Mouse (Mus musculus) Patski (cell line): ENCODE results near the gene Hist1h4h. TPM values are rescaled to one million over a fixed set of nuclear protein-coding genes. Genes with fewer than 3 reads are reported as not detected.

ENCODE experiments used
- ATAC-seq: fragments of 100-300 bp; one replicate; pipeline ENCODE4 v1.8.0; 2021
- CTCF ChIA-PET: fragments of 350-600 bp; sonication (Branson Sonifier 250); formaldehyde crosslinking; loops from one replicate; lab custom pipeline; 2022; ENCODE audit warnings: inconsistent platforms; lab: Charles Lee
- POLR2A ChIA-PET: fragments of 350-600 bp; sonication (Branson Sonifier 250); formaldehyde crosslinking; loops from one replicate; lab custom pipeline; 2022; ENCODE audit warnings: antibody characterized with exemption, inconsistent platforms; lab: Charles Lee
- DNase-seq: peaks from one replicate; pipeline ENCODE4 v3.0.0-alpha.2; 2011; ENCODE audit warnings: low read depth, low spot score
- H3K27me3 ChIP-seq: fragments of 371-371 bp; one replicate; pipeline ENCODE4 v1.5.1; 2021
- CTCF ChIP-seq: fragments of 100-300 bp; IDR thresholded peaks from one replicate; pipeline ENCODE4 v1.5.1; 2021
- in situ Hi-C: fragments of 300-500 bp; cut with MboI; formaldehyde crosslinking; loops from 3 replicates; pipeline ENCODE4 v1.11.1; 2018; ENCODE audit warnings: low pct_unique_long_range_greater_than_20kb, mixed read lengths
- polyA plus RNA-seq: library from polyadenylated mRNA; unstranded; gene quantifications from one replicate; pipeline ENCODE4 v1.2.3, GENCODE M21; 2021

Hist1h4h gene
- polyA plus RNA-seq, 1 experiment from 2014 or later, result 7.0 TPM

DNA sequence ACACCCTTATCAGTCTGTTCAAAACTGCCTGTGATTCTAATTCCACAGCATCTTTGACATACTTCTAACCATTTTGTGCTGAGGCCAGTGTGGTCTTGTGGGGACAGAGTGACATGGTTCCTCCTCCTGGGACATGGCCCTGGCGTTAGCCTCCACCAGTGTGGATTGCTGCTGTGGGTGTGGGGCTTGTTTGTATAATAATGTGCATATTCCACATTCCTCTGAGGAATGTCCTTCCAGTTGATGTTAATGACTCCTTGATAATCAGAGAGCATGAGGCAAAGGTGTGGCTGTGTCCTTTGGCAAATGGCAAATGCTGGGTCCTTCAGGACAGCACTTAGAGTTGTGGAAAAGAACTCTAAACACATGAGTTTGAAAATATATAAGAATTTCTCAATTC lies 17.3 kb upstream of the Hist1h4h start:
- POLR2A ChIA-PET, result no interaction called here
- CTCF ChIA-PET, result interaction anchor here (1.3 kb wide), 1 partner anchor 47 kb away, joined by 3 read pairs; no protein-coding TSS in a partner anchor
- no peak for TF ChIP-seq CTCF
- ATAC-seq (no peak), DNase-seq (no peak)
- in situ Hi-C loops, result loop anchor here (10.0 kb wide), 1 partner anchor 219 kb away; no protein-coding TSS in a partner anchor
- H3K27me3 ChIP-seq, result no peaks in the 10 kb centered on the region

DNA sequence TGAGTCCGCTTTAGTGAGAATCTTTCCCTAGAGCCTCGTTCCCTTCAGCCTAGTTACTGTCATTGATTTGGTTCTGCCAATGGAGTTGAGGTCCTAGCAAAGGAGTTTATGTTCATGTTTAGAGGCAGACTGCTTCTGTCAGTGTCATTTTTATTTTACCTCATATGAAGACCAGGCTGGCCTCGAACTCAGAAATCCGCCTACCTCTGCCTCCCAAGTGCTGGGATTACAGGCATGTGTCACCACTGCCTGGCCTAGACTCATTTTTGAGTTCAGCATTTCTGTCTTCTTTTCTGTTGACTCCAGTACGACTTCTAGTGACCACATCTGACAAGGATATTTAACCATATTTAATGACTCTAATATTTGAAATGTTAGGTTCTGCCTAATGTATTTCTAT lies 15.6 kb upstream of the Hist1h4h start:
- POLR2A ChIA-PET, result no interaction called here
- no peak for TF ChIP-seq CTCF
- CTCF ChIA-PET, result no interaction called here
- ATAC-seq (no peak), DNase-seq (no peak)
- no peaks in the 10 kb centered on the region for H3K27me3 ChIP-seq
- in situ Hi-C loops, result loop anchor here (5.0 to 10.0 kb wide), 2 partner anchors 220 to 1573 kb away; no protein-coding TSS in a partner anchor

DNA sequence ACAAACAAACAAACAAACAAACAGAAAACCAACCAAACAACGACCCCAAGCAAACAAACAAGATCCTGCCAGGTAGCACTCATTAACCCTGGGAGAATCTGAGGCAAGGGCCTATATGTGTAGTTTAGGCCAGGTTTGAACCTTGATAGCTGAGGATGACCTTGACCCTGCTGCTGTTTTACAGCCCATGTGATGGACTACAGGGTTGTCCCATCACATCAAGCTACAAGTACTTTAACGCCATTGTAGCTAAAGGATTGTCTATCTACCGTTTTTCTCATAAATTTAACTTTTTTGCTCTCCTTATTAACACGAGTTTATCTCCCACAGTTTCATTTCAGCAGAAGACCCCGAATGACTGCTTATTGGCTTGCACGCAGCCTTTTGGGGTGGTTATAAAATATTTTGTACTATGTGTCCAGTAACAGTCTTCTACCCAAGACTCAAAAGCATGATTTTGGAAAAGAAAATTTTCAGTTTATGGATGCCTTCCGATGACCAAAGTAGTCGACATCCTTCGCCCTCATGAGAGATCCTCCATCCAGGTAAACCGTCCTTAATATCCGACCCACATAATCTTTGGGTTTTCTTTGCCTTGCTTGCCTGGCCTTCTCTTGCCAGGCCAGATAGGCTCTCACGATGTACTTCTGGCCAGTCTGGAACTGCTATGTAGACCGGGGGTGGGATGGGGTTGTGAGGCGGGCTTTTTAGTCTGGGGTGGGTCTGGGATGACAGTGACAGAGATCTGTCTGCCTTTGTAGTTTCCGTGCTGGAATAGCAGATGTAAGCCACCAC lies 14.8 kb upstream of the Hist1h4h start:
- POLR2A ChIA-PET, result no interaction called here
- no peak for DNase-seq
- no peak for ATAC-seq
- TF ChIP-seq CTCF, result no peak
- CTCF ChIA-PET, result interaction anchor here (1.1 to 1.2 kb wide), 3 partner anchors 65 to 75 kb away, joined by 3 read pairs; no protein-coding TSS in a partner anchor
- in situ Hi-C loops, result loop anchor here (5.0 to 10.0 kb wide), 2 partner anchors 221 to 1574 kb away; no protein-coding TSS in a partner anchor
- H3K27me3 ChIP-seq, result no peaks in the 10 kb centered on the region

DNA sequence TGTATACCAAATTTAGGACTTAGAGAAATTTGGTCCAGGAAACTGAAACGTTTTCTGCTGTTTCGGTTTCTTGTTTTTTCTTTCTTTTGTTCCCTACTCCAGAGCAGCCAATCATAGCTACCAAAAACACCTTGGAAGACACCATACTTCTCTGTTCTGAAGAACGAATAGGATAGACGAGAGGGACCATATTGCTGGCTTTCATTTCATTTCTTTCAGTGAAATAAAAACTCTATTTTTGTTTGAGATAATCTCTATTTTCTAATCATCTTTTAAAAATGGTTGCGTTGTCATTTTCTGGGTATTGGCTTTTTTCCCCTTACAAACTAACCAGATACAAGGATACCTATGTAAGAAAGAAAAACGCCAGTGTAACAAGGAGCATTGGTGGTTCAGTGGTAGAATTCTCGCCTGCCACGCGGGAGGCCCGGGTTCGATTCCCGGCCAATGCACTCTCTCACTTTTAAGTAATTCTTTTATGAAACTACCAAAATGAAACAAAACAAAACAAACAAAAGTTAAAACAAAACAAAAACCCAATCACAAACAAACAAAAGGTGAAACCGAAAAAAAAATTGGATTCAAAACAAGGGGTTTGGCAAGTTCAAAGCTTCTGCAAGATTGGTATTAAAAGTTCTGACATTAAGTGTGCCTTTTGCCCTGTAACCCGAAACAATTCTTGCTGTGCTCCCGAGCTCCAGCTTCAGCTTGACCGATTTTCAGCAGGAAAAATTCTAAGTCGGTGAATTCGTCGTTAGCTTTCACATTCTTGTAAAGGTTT lies 13.8 kb upstream of the Hist1h4h start:
- H3K27me3 ChIP-seq, result no peaks in the 10 kb centered on the region
- TF ChIP-seq CTCF, result no peak
- DNase-seq (no peak), ATAC-seq (peak; percentile 15)
- POLR2A ChIA-PET, result no interaction called here
- CTCF ChIA-PET, result interaction anchor here (1.1 to 1.2 kb wide), 4 partner anchors 9 to 76 kb away, joined by 3 read pairs; no protein-coding TSS in a partner anchor
- in situ Hi-C loops, result loop anchor here (5.0 to 10.0 kb wide), 2 partner anchors 222 to 1575 kb away; no protein-coding TSS in a partner anchor

GRCm38 (mm10) chr13:23517603-23518294 lies 13.1 kb upstream of the Hist1h4h start:
- in situ Hi-C loops, result loop anchor here (5.0 to 10.0 kb wide), 2 partner anchors 223 to 1575 kb away; no protein-coding TSS in a partner anchor
- no peaks in the 10 kb centered on the region for H3K27me3 ChIP-seq
- ATAC-seq, result peak; percentile 61
- ChIA-PET POLR2A (no interaction called here), CTCF (interaction anchor here (1.0 to 2.8 kb wide), 5 partner anchors 8 to 93 kb away, joined by 3 to 18 read pairs (median 3); no protein-coding TSS in a partner anchor)
- DNase-seq, result no peak
- no peak for TF ChIP-seq CTCF

DNA sequence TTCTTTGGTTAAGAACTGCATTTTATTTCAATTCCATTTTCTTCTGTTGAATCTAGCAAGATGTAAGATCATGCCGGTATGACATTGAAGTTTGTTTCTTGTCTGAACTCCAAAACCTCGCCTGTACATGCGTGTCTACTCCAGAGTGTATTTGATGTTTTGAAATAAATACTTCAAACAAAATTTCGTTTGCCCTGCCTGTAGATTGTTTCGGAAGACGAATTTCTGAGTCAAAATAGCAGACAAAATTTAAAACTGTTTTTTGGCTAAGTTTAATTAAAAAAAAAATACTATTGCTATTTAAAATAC lies 12.6 kb upstream of the Hist1h4h start:
- ChIA-PET POLR2A (no interaction called here), CTCF (interaction anchor here (1.0 to 2.8 kb wide), 5 partner anchors 8 to 94 kb away, joined by 3 to 18 read pairs (median 3); no protein-coding TSS in a partner anchor)
- in situ Hi-C loops, result loop anchor here (5.0 to 10.0 kb wide), 2 partner anchors 223 to 1576 kb away; no protein-coding TSS in a partner anchor
- ATAC-seq, result no peak
- H3K27me3 ChIP-seq, result no peaks in the 10 kb centered on the region
- no peak for DNase-seq
- TF ChIP-seq CTCF, result no peak

- POLR2A ChIA-PET, result no interaction called here
- in situ Hi-C loops, result loop anchor here (5.0 to 10.0 kb wide), 2 partner anchors 224 to 1577 kb away; no protein-coding TSS in a partner anchor
- no peak for TF ChIP-seq CTCF
- CTCF ChIA-PET, result interaction anchor here (1.1 to 2.8 kb wide), 3 partner anchors 71 to 94 kb away, joined by 3 to 18 read pairs (median 6); no protein-coding TSS in a partner anchor
- ATAC-seq, result no peak
- H3K27me3 ChIP-seq, result no peaks in the 10 kb centered on the region
- DNase-seq, result no peak
Observed at GRCm38 (mm10) chr13:23518885-23519284, 12.0 kb upstream of the Hist1h4h start.

- in situ Hi-C loops, result loop anchor here (5.0 to 10.0 kb wide), 2 partner anchors 225 to 1577 kb away; no protein-coding TSS in a partner anchor
- no peak for DNase-seq
- TF ChIP-seq CTCF, result no peak
- ATAC-seq, result peak; percentile 28
- ChIA-PET POLR2A (no interaction called here), CTCF (interaction anchor here (2.1 to 2.8 kb wide), 2 partner anchors 87 to 95 kb away, joined by 6 to 18 read pairs; no protein-coding TSS in a partner anchor)
- no peaks in the 10 kb centered on the region for H3K27me3 ChIP-seq
Observed at GRCm38 (mm10) chr13:23519416-23519815, 11.4 kb upstream of the Hist1h4h start.

GRCm38 (mm10) chr13:23521703-23522102 lies 9.1 kb upstream of the Hist1h4h start:
- ChIA-PET POLR2A (no interaction called here), CTCF (no interaction called here)
- no peak for DNase-seq
- in situ Hi-C loops, result loop anchor here (5.0 kb wide), 1 partner anchor 89 kb away; no protein-coding TSS in a partner anchor
- no peaks in the 10 kb centered on the region for H3K27me3 ChIP-seq
- ATAC-seq, result no peak
- no peak for TF ChIP-seq CTCF
